Mouse (Mus musculus): ENCODE data around the gene Dmbx1.

GRCm38 (mm10) chr4:115987858-115988530 lies 48.3 kb upstream of the Dmbx1 start:
- no peak for TF ChIP-seq ZC3H11A (IDR thresholded peaks at IDR 0.05; ENCODE audit: low read depth, low read length)
- no peak for TF ChIP-seq USF1 (IDR thresholded peaks at IDR 0.05; ENCODE audit: low read depth, low read length)
- no peak for TF ChIP-seq E2F4 (IDR thresholded peaks at IDR 0.05; ENCODE audit: borderline replicate concordance, low read depth, low read length)
- no peak for TF ChIP-seq MAX (IDR thresholded peaks at IDR 0.05; ENCODE audit: low read length)
